Mouse (Mus musculus) small intestine, adult 2 months (tissue): ENCODE measurements around the gene Btnl1.
A peak's percentile ranks its signal among the peaks of the same experiment; 100 is the strongest.

Source experiments
- CTCF ChIP-seq: fragments of 200-500 bp; IDR thresholded peaks from 2 replicates; pipeline ENCODE4 v1.5.1; 2012; ENCODE audit warnings: low read depth, mild to moderate bottlenecking, control low read depth, inconsistent platforms, low read length, moderate library complexity, mixed read lengths; ENCODE audit not compliant: insufficient replicate concordance, insufficient read length; ENCODE audit errors: extremely low read depth
- POLR2A ChIP-seq: fragments of 200-500 bp; IDR thresholded peaks from 2 replicates; pipeline ENCODE4 v1.6.1; 2012; ENCODE audit warnings: low read depth, mild to moderate bottlenecking, control low read depth, inconsistent platforms, low read length, moderate library complexity

GRCm38 (mm10) chr17:34376847-34377246 lies at the start of gene Btnl1:
- TF ChIP-seq CTCF: no peak
- TF ChIP-seq POLR2A: 0 out of 2 replicates have a peak, but pooled peaks have one; percentile 23
